Mouse (Mus musculus): ENCODE measurements at regions not wholly inside any gene's neighbourhood (a gene's known extent, or its start where the extent isn't known, plus 50 kb on each side); places are given as distances from the start of the nearest gene placed in this dataset.

DNA sequence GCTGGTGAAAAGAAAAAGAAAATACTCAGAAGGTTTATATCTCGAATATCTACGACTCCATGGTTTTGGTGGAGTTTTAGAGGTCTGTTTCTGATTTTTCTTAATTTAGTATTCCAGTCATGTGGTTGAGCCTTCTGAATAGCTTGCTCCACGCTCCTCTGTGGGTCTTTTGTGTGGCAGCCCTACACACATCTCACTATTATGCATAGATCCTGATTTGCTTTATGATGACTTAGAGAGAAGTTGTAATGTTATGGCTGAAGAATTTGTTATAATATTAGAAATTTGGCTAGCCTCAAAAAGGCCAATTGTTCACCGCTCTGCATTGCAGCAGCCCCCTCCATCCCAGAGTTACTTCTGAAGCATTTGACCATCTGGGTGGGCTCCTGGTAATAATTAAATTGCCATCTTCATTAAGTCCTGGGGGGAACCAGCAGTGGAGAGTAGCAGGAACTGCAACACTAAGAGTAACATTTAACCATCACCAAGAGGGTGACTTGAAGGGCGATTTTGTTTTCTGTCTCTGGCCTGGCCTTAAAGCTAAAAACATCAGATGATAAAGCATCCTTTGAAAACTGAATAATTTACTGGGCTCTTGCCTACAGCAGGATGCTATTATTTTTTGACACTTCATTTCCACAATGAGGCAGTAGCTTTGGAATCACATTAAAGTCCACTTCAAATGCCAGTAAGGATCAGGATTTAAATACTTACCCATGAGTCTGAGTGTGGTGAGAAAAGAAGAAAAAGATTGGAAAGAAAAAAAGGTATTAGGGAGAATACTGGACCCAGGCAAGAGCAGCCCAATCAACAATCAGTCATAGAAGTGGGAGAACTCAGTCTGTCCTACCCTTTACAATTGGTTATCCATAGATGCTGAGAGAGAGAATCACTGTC is 84.3 kb upstream of the Actbl2 start:
- no peaks in the 10 kb centered on the region for H3K27me3 ChIP-seq (replicated peaks; ENCODE audit: control insufficient read depth, insufficient read depth, low read length)
- H3K27ac ChIP-seq (ENCODE audit: low read depth) = no peak overlapping the region
- 84% methylated on average over 5 of the region's 5 CpGs for WGBS
- no peaks in the 10 kb centered on the region for H3K9me3 ChIP-seq (ENCODE audit: control insufficient read depth, low read length)
- no peaks in the 10 kb centered on the region for H3K36me3 ChIP-seq (ENCODE audit: control insufficient read depth, insufficient read depth, low read length)
- ATAC-seq (replicated peaks; ENCODE audit: low FRiP score, low TSS enrichment, low read depth) (no peak), DNase-seq (ENCODE audit: low spot score) (no peak)
- H3K4me2 ChIP-seq (ENCODE audit: low read length) = no peak overlapping the region
- no peak overlapping the region for H3K9ac ChIP-seq (ENCODE audit: low read length)
- no peaks in the 10 kb centered on the region for H3K4me1 ChIP-seq (replicated peaks; ENCODE audit: control insufficient read depth, insufficient read depth, low read length)
- H3K4me3 ChIP-seq (ENCODE audit: low read depth, low read length) = no peak overlapping the region

DNA sequence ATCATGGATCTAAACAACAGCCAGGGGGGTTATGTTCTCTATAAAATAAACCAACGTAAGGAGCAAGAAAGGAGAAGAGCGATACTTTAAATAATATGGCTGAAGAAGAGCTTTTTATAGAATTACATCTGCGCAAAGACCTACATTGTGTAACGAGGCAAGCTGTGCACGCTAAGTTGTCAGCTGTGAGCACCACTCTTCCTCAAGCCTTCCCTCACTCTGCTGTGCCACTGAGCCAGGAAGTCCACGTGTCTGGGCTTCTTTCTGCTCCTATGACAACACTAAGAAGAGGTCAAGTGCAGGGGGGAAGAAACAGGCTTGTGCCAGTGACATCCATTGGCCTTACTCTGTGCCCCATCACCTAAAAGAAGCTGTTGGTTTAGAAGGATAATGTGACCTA is 75.6 kb upstream of the Actbl2 start:
- ATAC-seq (replicated peaks; ENCODE audit: low FRiP score, low TSS enrichment, low read depth) (no peak), DNase-seq (ENCODE audit: low spot score) (no peak)
- Histone ChIP-seq H3K9me3 (ENCODE audit: control insufficient read depth, low read length) (no peaks in the 10 kb centered on the region), H3K4me3 (ENCODE audit: low read depth, low read length) (no peak overlapping the region), H3K27ac (ENCODE audit: low read depth) (no peak overlapping the region), H3K4me1 (replicated peaks; ENCODE audit: control insufficient read depth, insufficient read depth, low read length) (no peaks in the 10 kb centered on the region), H3K4me2 (ENCODE audit: low read length) (no peak overlapping the region), H3K36me3 (ENCODE audit: control insufficient read depth, insufficient read depth, low read length) (no peaks in the 10 kb centered on the region), H3K9ac (ENCODE audit: low read length) (no peak overlapping the region), H3K27me3 (replicated peaks; ENCODE audit: control insufficient read depth, insufficient read depth, low read length) (no peaks in the 10 kb centered on the region)
- 75% methylated on average over 6 of the region's 6 CpGs for WGBS

DNA sequence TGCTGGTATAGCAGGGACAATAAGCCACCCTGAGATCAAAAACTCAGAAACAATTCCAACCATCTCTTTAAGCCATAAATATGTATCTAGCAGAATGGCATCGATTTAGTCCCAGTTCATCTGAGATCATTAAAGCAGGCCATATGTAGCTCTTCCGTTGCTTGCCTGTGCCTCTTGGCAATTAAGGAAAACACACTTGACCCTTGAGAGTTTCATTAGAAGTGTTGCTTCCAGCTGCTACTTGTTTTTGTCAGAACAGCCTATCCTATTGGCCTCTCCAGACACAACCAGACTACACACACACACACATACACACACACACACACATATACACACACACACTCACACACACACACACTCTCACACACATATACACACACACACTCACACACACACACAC is 71.5 kb upstream of the Actbl2 start:
- Histone ChIP-seq H3K4me2 (ENCODE audit: low read length) (no peak overlapping the region), H3K4me1 (replicated peaks; ENCODE audit: control insufficient read depth, insufficient read depth, low read length) (no peaks in the 10 kb centered on the region; the same call in 1 of the 2 replicates), H3K27me3 (replicated peaks; ENCODE audit: control insufficient read depth, insufficient read depth, low read length) (no peaks in the 10 kb centered on the region), H3K27ac (ENCODE audit: low read depth) (no peak overlapping the region), H3K9me3 (ENCODE audit: control insufficient read depth, low read length) (no peaks in the 10 kb centered on the region), H3K4me3 (ENCODE audit: low read depth, low read length) (no peak overlapping the region), H3K36me3 (ENCODE audit: control insufficient read depth, insufficient read depth, low read length) (no peaks in the 10 kb centered on the region), H3K9ac (ENCODE audit: low read length) (no peak overlapping the region)
- DNase-seq (ENCODE audit: low spot score) (no peak), ATAC-seq (replicated peaks; ENCODE audit: low FRiP score, low TSS enrichment, low read depth) (no peak)
- WGBS = 54% methylated on average over 2 of the region's 2 CpGs

DNA sequence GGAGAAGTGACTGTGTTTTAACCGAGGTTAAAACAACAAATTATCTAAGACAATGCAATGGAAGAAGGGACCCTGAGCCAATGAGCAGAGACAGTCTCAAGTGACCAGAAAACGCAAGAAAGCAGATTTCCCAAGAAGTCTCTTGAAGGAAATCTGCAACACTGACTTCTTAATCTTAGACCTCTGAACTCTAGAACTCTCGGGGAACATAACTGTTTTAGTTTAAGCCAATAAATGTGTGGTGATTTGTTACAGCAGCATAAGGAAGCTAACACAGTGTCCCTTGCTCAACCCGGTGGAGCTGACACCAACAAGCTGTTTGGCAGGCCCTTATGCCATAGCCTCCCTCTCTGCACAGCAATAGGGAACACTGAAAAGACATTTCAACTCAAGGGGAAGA is 69.0 kb upstream of the Actbl2 start:
- no peak for DNase-seq (ENCODE audit: low spot score)

DNA sequence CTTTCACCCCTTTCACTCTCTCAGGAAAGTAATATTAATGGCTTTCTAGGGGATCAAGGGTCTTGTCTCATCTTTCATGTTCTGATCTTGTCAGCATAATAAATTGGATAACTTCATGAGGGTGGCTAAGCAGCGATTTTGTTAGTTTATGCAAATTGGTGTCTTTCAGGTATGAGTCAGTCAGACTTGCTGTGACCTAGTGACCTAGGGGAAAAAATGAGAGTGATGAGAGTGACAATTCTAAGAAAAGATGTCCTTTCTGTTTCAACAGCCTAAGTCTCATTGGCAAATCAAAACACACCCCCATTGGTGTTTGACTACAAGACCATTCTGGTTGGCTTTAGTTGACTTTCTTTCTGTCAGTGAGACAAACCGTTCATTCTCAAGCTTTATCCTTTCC is 68.0 kb upstream of the Actbl2 start:
- DNase-seq (ENCODE audit: low spot score) = no peak
- H3K27ac ChIP-seq (ENCODE audit: low read depth) = no peak overlapping the region
- 89% methylated on average over 2 of the region's 2 CpGs for WGBS
- H3K4me2 ChIP-seq (ENCODE audit: low read length) = no peak overlapping the region
- no peak overlapping the region for H3K9ac ChIP-seq (ENCODE audit: low read length)
- H3K36me3 ChIP-seq (ENCODE audit: control insufficient read depth, insufficient read depth, low read length) = no peaks in the 10 kb centered on the region
- ATAC-seq (replicated peaks; ENCODE audit: low FRiP score, low TSS enrichment, low read depth) = no peak
- H3K9me3 ChIP-seq (ENCODE audit: control insufficient read depth, low read length) = no peaks in the 10 kb centered on the region
- H3K4me1 ChIP-seq (replicated peaks; ENCODE audit: control insufficient read depth, insufficient read depth, low read length) = no peaks in the 10 kb centered on the region; the same call in 1 of the 2 replicates
- no peak overlapping the region for H3K4me3 ChIP-seq (ENCODE audit: low read depth, low read length)
- H3K27me3 ChIP-seq (replicated peaks; ENCODE audit: control insufficient read depth, insufficient read depth, low read length) = no peaks in the 10 kb centered on the region

More for the DNA sequence above, 69.0 kb upstream of the Actbl2 start:
- H3K4me3 ChIP-seq (ENCODE audit: low read depth, low read length) = no peak overlapping the region
- H3K4me1 ChIP-seq (replicated peaks; ENCODE audit: control insufficient read depth, insufficient read depth, low read length) = no peaks in the 10 kb centered on the region; the same call in 1 of the 2 replicates
- no peak overlapping the region for H3K9ac ChIP-seq (ENCODE audit: low read length)
- H3K4me2 ChIP-seq (ENCODE audit: low read length) = no peak overlapping the region
- WGBS = 71% methylated on average over 4 of the region's 4 CpGs
- no peaks in the 10 kb centered on the region for H3K36me3 ChIP-seq (ENCODE audit: control insufficient read depth, insufficient read depth, low read length)
- H3K27ac ChIP-seq (ENCODE audit: low read depth) = no peak overlapping the region
- H3K9me3 ChIP-seq (ENCODE audit: control insufficient read depth, low read length) = no peaks in the 10 kb centered on the region
- ATAC-seq (replicated peaks; ENCODE audit: low FRiP score, low TSS enrichment, low read depth) = no peak
- no peaks in the 10 kb centered on the region for H3K27me3 ChIP-seq (replicated peaks; ENCODE audit: control insufficient read depth, insufficient read depth, low read length)

DNA sequence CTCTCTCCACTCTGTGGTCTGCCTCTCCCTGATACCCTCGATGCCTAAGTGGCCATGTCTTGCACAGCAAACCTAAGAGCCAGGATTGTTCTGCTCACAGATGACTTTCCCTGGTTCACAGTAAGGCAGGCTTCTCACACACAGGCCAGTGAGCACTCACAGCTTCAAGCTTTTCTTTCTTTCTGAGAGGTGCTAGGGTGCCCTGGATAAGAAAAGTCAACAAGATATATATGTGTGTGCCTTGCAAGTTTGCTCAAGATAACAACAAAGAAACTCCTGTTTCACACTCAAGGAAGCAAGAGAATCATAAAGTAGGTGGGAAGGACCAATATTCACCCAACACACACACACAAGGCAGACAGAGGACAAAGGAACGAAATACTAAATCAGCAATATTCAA is 60.9 kb upstream of the Actbl2 start:
- H3K27ac ChIP-seq (ENCODE audit: low read depth) = peak overlapping the region; percentile 69
- H3K9me3 ChIP-seq (ENCODE audit: control insufficient read depth, low read length) = no peaks in the 10 kb centered on the region
- ATAC-seq (replicated peaks; ENCODE audit: low FRiP score, low TSS enrichment, low read depth) = peak; percentile 91
- H3K36me3 ChIP-seq (ENCODE audit: control insufficient read depth, insufficient read depth, low read length) = no peaks in the 10 kb centered on the region
- H3K9ac ChIP-seq (ENCODE audit: low read length) = no peak overlapping the region
- peak; percentile 58 for DNase-seq (ENCODE audit: low spot score)
- no peaks in the 10 kb centered on the region for H3K4me1 ChIP-seq (replicated peaks; ENCODE audit: control insufficient read depth, insufficient read depth, low read length)
- no peak overlapping the region for H3K4me3 ChIP-seq (ENCODE audit: low read depth, low read length)
- H3K4me2 ChIP-seq (ENCODE audit: low read length) = no peak overlapping the region
- 75% methylated on average over 2 of the region's 2 CpGs for WGBS
- H3K27me3 ChIP-seq (replicated peaks; ENCODE audit: control insufficient read depth, insufficient read depth, low read length) = no peaks in the 10 kb centered on the region

DNA sequence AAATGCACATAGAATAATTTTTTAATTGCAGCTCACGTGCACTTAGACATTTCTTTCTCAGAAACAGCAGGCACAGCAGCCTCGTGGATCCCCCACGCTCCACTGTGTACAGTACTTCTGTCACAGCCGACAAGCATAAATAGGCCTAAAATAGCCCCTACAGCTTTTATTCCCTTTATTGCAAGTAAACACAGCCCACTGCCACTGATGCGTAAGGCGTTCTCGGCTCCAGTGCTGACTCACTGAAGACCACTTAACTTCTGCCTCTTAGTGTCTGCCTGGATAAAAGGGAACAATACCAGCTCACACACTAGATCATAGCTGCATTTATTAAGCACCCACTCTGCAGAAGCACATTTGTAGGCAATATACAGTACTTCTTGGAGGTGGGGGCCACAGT is 60.5 kb upstream of the Actbl2 start:
- Histone ChIP-seq H3K4me3 (ENCODE audit: low read depth, low read length) (no peak overlapping the region), H3K9ac (ENCODE audit: low read length) (no peak overlapping the region), H3K36me3 (ENCODE audit: control insufficient read depth, insufficient read depth, low read length) (no peaks in the 10 kb centered on the region), H3K27ac (ENCODE audit: low read depth) (peak overlapping the region; percentile 69), H3K27me3 (replicated peaks; ENCODE audit: control insufficient read depth, insufficient read depth, low read length) (no peaks in the 10 kb centered on the region), H3K4me1 (replicated peaks; ENCODE audit: control insufficient read depth, insufficient read depth, low read length) (no peaks in the 10 kb centered on the region), H3K4me2 (ENCODE audit: low read length) (no peak overlapping the region), H3K9me3 (ENCODE audit: control insufficient read depth, low read length) (no peaks in the 10 kb centered on the region)
- ATAC-seq (replicated peaks; ENCODE audit: low FRiP score, low TSS enrichment, low read depth) (0 out of 2 replicates have a peak, but pooled peaks have one; percentile 54), DNase-seq (ENCODE audit: low spot score) (peak; percentile 59)
- WGBS = 40% methylated on average over 7 of the region's 7 CpGs

DNA sequence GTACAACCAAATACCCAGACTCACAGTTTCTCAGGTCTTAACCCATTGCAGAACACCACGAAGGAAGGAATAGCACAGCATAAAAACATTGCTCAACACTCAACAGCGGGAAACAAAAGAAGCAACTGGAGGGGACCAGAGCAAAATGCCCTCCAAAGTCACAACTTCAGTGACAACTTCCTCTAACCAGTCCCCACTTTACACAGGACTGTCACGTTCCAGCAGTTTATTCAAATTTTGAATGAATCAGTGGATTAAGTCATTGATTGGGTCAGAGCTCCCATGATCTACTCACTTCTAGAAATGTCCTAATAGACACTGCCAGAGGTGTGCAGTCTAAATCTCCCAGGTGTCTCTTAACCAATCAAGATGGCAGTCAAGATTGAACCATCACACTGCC is 53.3 kb upstream of the Actbl2 start:
- ATAC-seq (replicated peaks; ENCODE audit: low FRiP score, low TSS enrichment, low read depth) = no peak
- Histone ChIP-seq H3K27ac (ENCODE audit: low read depth) (no peak overlapping the region), H3K36me3 (ENCODE audit: control insufficient read depth, insufficient read depth, low read length) (no peaks in the 10 kb centered on the region), H3K4me1 (replicated peaks; ENCODE audit: control insufficient read depth, insufficient read depth, low read length) (no peaks in the 10 kb centered on the region), H3K4me2 (ENCODE audit: low read length) (no peak overlapping the region), H3K4me3 (ENCODE audit: low read depth, low read length) (no peak overlapping the region), H3K9me3 (ENCODE audit: control insufficient read depth, low read length) (no peaks in the 10 kb centered on the region), H3K27me3 (replicated peaks; ENCODE audit: control insufficient read depth, insufficient read depth, low read length) (no peaks in the 10 kb centered on the region), H3K9ac (ENCODE audit: low read length) (no peak overlapping the region)
- DNase-seq (ENCODE audit: low spot score) = no peak
- WGBS = 82% methylated on average over 3 of the region's 3 CpGs
